Mouse (Mus musculus) urinary bladder, postnatal 4 days (tissue): ENCODE results near the gene Perm1.

Experiments
- DNase-seq, 2 experiments: peaks; one replicate each; pipeline ENCODE4 v3.0.0; 2021 to 2022; ENCODE audit warnings: low spot score in 2 of 2

Gene Perm1

GRCm38 (mm10) chr4:156200623-156201475, 14.8 kb upstream of the Perm1 start, which contains the start of gene Isg15:
Gene Isg15, minus strand, starts transcription at chr4:156200818.
- no peak for DNase-seq

GRCm38 (mm10) chr4:156202462-156202893, 13.2 kb upstream of the Perm1 start:
- no peak for DNase-seq

DNA sequence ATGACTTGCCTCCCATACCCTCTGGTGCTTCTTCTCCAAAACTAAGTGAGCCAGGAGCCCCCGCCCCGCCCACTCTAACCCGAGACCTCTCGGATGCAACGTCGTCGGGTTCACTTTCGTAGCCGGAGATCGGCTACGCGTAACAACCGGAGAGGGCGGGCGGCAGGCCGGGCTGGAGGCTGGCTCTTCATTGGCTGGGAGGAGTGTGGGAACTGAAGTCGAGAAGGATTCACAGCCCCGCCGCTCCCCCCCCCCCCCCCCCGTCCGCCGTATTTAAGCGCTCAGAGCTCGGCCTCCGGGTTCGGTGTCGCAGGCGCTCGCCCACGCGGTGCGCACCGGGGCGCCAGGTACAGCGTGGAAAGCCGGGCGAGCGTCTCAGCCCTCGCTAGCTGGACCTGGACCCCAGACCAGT, 12.7 kb upstream of the Perm1 start, which contains the start of gene AW011738:
Gene AW011738 (plus strand): TSS at position 304 of the 412 bp plus-strand sequence.
- peak; percentile 47 to 69 for DNase-seq

DNA sequence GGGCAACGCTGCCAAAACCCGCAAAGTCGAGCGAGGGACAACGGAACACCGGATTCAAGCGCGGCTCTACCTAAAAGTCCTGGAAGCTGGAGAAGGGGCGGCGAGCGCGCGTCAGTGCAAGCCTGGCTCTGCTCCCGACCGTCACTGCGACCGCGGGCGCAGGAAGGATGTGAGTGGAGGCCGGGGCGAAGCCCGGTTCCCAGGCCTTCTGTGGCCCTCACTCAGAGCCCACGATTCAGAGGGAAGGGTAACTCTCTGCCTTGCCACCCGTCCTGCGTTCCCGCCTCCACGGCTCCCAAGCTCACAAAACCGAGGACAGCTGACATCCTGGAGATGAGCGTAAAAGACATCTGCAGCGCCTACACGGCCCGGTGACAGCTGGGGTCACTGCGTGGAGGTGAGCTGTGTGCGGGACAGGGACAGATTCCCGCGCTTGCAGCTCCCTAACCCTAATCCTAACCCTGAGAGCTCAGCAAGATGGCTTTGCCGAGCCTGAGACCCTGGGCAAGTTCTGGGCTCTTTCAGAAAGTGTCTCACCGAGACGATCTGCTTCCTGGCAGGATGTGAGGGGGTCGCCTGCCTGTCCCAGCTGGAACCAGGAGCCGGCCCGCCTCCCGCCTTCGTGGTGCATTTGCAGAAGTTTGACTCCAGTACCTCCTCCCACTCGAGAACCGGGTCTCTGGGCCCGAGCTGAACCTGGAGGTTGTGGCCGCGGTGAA, 12.1 kb upstream of the Perm1 start:
- no peak for DNase-seq

DNA sequence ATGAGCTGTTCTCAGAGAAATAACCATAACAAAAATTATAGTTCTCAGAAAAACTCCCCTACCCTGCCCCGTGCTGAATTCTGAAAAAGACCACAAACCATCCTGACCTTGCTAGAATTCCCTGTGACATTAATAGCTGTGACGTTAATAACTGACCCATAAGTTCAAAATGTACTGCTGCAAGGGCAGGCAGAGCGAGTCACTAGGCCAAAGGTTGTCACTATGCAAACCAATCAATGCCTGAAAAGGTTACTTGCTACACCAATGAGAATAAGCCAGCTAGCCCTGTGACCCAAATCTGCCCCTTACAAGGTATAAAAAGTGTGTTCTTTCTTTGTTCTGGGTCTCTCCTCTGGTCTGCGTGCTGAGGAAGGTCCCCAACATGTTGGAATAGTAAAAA, 6.8 kb upstream of the Perm1 start:
- DNase-seq = no peak

GRCm38 (mm10) chr4:156209963-156210635, 5.6 kb upstream of the Perm1 start:
- DNase-seq = no peak

DNA sequence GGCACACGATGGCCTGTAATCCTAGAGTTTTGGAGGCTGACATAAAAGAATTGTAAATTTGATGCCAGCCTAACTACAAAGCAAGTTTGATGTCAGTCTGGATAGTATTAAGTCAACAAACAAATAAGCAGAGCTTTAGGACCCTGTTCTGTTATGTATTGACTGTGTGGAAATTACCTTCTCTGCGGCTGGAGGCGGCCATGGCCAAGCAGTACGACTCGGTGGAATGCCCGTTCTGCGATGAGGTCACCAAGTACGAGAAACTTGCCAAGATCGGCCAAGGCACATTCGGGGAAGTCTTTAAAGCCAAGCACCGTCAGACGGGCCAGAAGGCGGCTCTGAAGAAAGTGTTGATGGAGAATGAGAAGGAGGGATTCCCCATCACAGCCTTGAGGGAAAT, 2.5 kb upstream of the Perm1 start:
- no peak for DNase-seq

- DNase-seq = no peak
Observed at GRCm38 (mm10) chr4:156216196-156216595, 528 bp downstream of the Perm1 start.

- no peak for DNase-seq
Observed at GRCm38 (mm10) chr4:156217022-156217669, 1.5 kb downstream of the Perm1 start.

DNA sequence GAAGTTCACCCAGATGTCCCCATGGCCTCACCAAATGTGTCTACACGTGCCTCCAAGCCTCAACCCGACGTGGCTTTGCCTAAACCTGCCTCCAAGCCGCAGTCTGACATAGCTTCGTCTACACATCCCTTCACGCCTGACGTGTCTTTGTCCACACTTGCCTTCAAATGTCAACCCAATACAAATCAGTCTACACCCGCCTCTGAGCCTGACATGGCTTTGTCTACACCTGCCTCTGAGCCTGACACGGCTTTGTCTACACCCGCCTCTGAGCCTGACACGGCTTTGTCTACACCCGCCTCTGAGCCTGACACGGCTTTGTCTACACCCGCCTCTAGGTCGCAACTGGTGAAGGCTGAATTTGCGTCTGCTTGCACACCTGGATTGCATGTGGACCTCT, 2.2 kb downstream of the Perm1 start:
- DNase-seq = no peak

DNA sequence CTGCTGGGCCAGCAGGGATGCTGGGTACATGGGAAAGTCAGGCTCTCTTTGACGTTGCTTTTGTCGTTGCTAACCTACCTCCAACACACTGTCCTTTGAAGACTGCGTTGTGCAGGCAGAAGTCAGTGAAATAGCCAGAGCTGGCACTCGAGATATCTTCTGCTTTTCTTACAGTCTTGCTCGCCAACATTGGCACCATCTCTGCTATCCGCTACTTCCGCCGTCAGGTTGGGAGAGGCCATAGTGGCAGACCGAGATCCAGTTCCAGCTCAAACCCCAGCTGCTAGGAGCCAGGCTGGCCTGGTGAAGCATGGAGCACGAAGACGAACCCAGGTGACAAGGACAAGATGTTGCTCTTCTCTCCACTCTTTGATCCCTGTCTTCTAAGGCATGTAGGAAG, 4.3 kb downstream of the Perm1 start:
- no peak for DNase-seq

DNA sequence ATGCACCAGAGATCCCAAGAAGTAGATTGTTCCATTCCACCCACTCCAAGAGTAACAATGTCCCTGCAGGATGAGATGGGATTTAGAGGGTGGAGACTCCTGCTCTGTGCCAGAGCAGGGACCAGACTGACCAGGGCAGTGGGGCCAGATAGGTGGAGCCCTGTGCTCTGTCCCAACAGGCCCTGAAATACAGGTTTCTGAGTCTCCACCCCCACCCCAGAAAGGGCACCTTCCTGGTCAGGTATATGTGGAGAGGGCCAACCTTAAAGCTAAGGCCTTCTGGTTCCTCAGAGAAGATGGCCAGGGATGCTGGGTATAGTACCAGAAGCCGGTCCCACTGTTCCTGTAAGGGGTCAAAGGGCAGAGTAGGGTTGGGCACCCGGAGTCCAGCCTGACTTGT, 8.6 kb downstream of the Perm1 start:
- DNase-seq = no peak

- no peak for DNase-seq
Observed at GRCm38 (mm10) chr4:156227752-156228392, 12.2 kb downstream of the Perm1 start.

DNA sequence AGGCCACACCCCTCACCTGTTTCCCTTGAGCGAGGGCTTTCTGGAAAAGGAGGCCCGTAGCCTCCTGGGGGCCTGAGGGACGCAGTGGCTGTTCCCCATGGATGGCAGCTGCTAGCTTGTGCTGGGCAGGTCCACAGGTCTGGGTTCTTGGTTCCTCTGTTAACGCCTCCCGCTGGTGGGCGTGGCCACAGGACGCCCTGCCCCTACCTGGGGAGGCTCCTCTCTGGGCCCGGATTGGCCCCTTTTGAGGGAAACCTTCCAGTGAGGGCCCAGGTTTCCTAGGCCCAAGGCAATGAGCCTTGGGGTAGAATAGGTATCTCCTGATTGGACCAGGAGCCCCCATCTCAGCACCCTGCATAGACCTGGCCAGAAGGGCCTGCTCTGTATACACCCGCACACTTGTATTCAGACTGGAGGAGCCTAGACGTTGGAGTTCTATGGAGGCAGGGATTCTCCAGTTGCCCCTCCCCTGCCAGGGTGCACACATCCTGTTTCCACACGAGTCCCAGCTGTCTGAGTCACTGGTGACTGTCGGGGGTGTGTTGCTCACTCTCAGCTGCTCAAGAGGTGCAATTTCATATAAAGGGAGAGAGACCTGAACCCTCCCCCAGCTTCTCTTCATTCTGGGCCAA, 12.8 kb downstream of the Perm1 start:
- peak in 1 of 2 experiments; percentile 46 for DNase-seq

DNA sequence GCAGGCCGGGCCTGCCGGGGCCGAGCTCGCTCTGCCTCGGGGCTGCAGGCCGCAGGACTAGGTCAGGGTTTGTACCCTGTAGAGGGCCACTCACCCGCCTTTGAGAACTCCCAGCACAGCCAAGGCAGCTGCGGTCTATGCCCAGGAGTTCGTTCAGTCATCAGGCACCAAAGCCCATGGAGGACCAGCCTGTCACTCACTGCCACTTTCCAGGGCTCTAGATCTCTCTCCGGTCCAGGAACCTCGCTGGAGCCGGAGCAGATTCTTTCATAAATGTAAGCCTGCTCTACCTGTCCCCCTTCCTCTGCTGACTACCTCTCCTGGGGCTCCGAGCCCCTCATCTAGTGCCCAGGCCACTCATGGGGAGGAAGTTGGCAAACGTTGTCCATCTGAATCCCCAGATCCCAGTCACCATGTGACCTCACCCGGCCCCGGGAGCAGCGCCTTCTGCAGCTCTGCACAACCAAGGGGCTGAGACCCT, 18.4 kb downstream of the Perm1 start:
- DNase-seq = no peak

- peak; percentile 68 to 79 for DNase-seq
Observed at GRCm38 (mm10) chr4:156234701-156235213, 19.1 kb downstream of the Perm1 start, which contains the start of gene Plekhn1. Gene Plekhn1, minus strand, starts transcription at chr4:156234857.

DNA sequence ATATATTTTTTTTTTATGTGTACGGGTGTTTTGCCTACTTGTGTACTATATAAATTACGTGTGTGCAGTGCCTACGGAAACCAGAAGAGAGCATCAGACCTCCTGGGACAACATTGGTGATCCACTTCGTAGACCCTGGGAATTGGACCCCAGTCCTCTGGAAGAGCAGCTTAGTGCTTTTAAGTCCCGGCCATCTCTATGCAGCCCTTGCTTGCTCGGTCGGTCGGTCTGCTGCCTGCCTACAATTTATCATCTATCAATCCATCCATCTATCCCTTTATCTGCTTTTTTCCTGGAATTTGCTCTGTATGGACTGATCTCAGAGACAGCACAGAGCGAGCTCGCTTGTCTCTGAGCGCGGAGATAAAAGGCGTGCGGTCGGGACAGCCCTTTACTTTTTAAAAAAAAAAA, 19.7 kb downstream of the Perm1 start:
- no peak for DNase-seq

- peak; percentile 85 to 92 for DNase-seq
Observed at GRCm38 (mm10) chr4:156235808-156236533, 20.3 kb downstream of the Perm1 start, which contains the start of gene Noc2l. Gene Noc2l, plus strand, starts transcription at chr4:156236010.

- DNase-seq = no peak
Observed at GRCm38 (mm10) chr4:156236651-156237447, 21.2 kb downstream of the Perm1 start.
